Mouse (Mus musculus): Measurements from ENCODE around the gene Rbm46. TPM values are rescaled to one million over a fixed set of nuclear protein-coding genes. Genes with fewer than 3 reads are reported as not detected.

Gene Rbm46
- polyA plus RNA-seq, 1 experiment, result not detected

GRCm38 (mm10) chr3:82800470-82800843 lies 75.8 kb downstream of the Rbm46 start:
- 94% methylated on average over 3 of the region's 3 CpGs for WGBS
- no peak overlapping the region for H3K4me3 ChIP-seq (ENCODE audit: insufficient read depth, low read depth, low read length)

GRCm38 (mm10) chr3:82799735-82800469 lies 76.4 kb downstream of the Rbm46 start:
- Histone ChIP-seq H3K27ac (ENCODE audit: insufficient read depth, low read depth, low read length) (no peak overlapping the region), H3K4me3 (ENCODE audit: insufficient read depth, low read depth, low read length) (no peak overlapping the region), H3K4me1 (ENCODE audit: control insufficient read depth, insufficient read depth, low read length) (no peaks in the 10 kb centered on the region)
- TF ChIP-seq POLR2A (IDR thresholded peaks at IDR 0.05; ENCODE audit: insufficient read depth, low read depth, low read length) (no peak), CTCF (IDR thresholded peaks at IDR 0.05; ENCODE audit: insufficient read depth, low read depth, low read length) (no peak)
- 84% methylated on average over 4 of the region's 4 CpGs for WGBS

More at GRCm38 (mm10) chr3:82800470-82800843, 75.8 kb downstream of the Rbm46 start:
- TF ChIP-seq CTCF (IDR thresholded peaks at IDR 0.05; ENCODE audit: insufficient read depth, low read depth, low read length) (no peak), POLR2A (IDR thresholded peaks at IDR 0.05; ENCODE audit: insufficient read depth, low read depth, low read length) (no peak)
- Histone ChIP-seq H3K27ac (ENCODE audit: insufficient read depth, low read depth, low read length) (no peak overlapping the region), H3K4me1 (ENCODE audit: control insufficient read depth, insufficient read depth, low read length) (no peaks in the 10 kb centered on the region)

DNA sequence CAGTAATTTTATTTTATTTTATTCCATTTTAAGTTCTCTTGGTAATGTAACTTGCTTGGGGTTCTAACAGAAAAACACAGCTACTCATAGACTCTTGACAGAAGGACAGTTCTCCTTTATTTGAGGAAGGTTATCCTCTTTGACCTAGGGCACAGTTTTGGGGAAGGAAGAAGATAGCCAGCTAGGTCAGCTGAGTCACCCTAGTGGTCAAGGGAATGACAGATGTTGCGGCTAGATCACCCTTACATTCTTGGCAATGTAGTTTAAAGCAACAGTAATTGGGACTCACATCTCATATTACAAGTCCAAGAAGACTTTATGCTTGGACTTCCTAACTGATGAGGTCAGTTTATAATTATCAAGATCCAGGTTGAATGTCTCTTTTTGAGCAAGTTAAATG lies 82.6 kb downstream of the Rbm46 start:
- 85% methylated on average over 1 of the region's 1 CpGs for WGBS
- H3K4me1 ChIP-seq (ENCODE audit: control insufficient read depth, insufficient read depth, low read length), result no peaks in the 10 kb centered on the region
- H3K27ac ChIP-seq (ENCODE audit: insufficient read depth, low read depth, low read length), result no peak overlapping the region
- no peak for TF ChIP-seq POLR2A (IDR thresholded peaks at IDR 0.05; ENCODE audit: insufficient read depth, low read depth, low read length)
- TF ChIP-seq CTCF (IDR thresholded peaks at IDR 0.05; ENCODE audit: insufficient read depth, low read depth, low read length), result no peak
- no peak overlapping the region for H3K4me3 ChIP-seq (ENCODE audit: insufficient read depth, low read depth, low read length)

DNA sequence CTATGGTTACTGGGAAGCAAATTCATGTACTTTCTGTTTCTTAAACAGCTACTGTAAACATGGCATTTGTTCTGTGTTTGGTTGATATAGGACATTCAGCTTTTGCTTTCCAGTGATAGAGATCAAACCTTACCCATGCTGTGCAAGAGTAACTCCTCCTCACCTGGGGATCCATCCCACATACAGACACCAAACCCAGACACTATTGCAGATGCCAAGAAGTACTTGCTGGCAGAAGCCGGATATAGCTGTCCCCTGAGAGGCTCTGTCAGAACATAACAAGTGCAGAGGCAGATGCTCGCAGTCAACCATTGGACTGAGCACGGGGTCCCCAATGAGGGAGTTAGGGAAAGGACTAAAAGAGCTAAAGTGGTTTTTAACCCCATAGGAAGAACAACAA lies 84.6 kb downstream of the Rbm46 start:
- Histone ChIP-seq H3K4me1 (ENCODE audit: control insufficient read depth, insufficient read depth, low read length) (no peaks in the 10 kb centered on the region), H3K27ac (ENCODE audit: insufficient read depth, low read depth, low read length) (no peak overlapping the region), H3K4me3 (ENCODE audit: insufficient read depth, low read depth, low read length) (no peak overlapping the region)
- TF ChIP-seq POLR2A (IDR thresholded peaks at IDR 0.05; ENCODE audit: insufficient read depth, low read depth, low read length) (no peak), CTCF (IDR thresholded peaks at IDR 0.05; ENCODE audit: insufficient read depth, low read depth, low read length) (no peak)
- WGBS, result 88% methylated on average over 3 of the region's 3 CpGs

Other genes with a start within 250 kb of the Rbm46 start
- not detected in 2 replicates for gene Lrat, start 27.5 kb upstream of the Rbm46 start, polyA plus RNA-seq (2012; ENCODE audit: insufficient read depth, insufficient read length, low replicate concordance, missing spikeins)
- gene Fgg, start 131.2 kb upstream of the Rbm46 start, polyA plus RNA-seq (2012; ENCODE audit: insufficient read depth, insufficient read length, low replicate concordance, missing spikeins), result not detected in 2 replicates
- gene Fga, start 149.6 kb upstream of the Rbm46 start, polyA plus RNA-seq (2012; ENCODE audit: insufficient read depth, insufficient read length, low replicate concordance, missing spikeins), result not detected in 2 replicates
- not detected in 2 replicates for gene Fgb, start 173.4 kb upstream of the Rbm46 start, polyA plus RNA-seq (2012; ENCODE audit: insufficient read depth, insufficient read length, low replicate concordance, missing spikeins)
- gene Plrg1, start 179.0 kb upstream of the Rbm46 start, polyA plus RNA-seq (2012; ENCODE audit: insufficient read depth, insufficient read length, low replicate concordance, missing spikeins), result not detected in 2 replicates

Data from olfactory bulb, adult 2 months (tissue).